Mouse (Mus musculus) liver, embryonic 14.5 days (tissue): Measurements from ENCODE around the gene Nt5dc2.

Experiments used
- CTCF ChIP-seq: IDR thresholded peaks from 2 replicates; pipeline ENCODE4 v1.5.1; 2016; ENCODE audit warnings: antibody characterized with exemption, low read depth, control low read depth
- EP300 ChIP-seq: IDR thresholded peaks from 2 replicates; pipeline ENCODE4 v1.6.1; 2016; ENCODE audit warnings: antibody characterized with exemption, low read depth

GRCm38 (mm10) chr14:31172781-31173455, 42.1 kb downstream of the Nt5dc2 start:
- TF ChIP-seq CTCF: no peak
- no peak for TF ChIP-seq EP300
